Mouse (Mus musculus) MEL (cell line): ENCODE results near the gene Ptbp2.

Source experiments
- MYC ChIP-seq: IDR thresholded peaks from 2 replicates; pipeline ENCODE4 v1.6.1; 2011; ENCODE audit warnings: low read depth, mild to moderate bottlenecking, low read length, improper control_type of control experiment, moderate library complexity
- POLR2AphosphoS2 ChIP-seq: IDR thresholded peaks from 2 replicates; pipeline ENCODE4 v1.6.1; 2011; ENCODE audit warnings: low read length, improper control_type of control experiment
- TCF12 ChIP-seq: IDR thresholded peaks from 2 replicates; pipeline ENCODE4 v1.6.1; 2014; ENCODE audit warnings: low read depth, mild to moderate bottlenecking, inconsistent platforms, low read length, improper control_type of control experiment, moderate library complexity

GRCm38 (mm10) chr3:119776129-119776528 is 8.1 kb downstream of the Ptbp2 start:
- TF ChIP-seq TCF12, result no peak
- TF ChIP-seq POLR2AphosphoS2, result no peak
- TF ChIP-seq MYC, result no peak
